Mouse (Mus musculus): ENCODE results near the gene Otud7b. TPM values are rescaled to one million over a fixed set of nuclear protein-coding genes. Genes with fewer than 3 reads are reported as not detected.

Otud7b gene
- total RNA-seq (2021), result 10 to 100 TPM; 49.3 to 55.9 TPM
- long read RNA-seq, experiment 1, full-length matches to known transcripts, result 4 of 35 reads
- long read RNA-seq, experiment 1, partial matches to known transcripts, result 4 of 35 reads
- long read RNA-seq, experiment 1, other reads (novel, unspliced or antisense), result 27 of 35 reads
- long read RNA-seq, experiment 2, full-length matches to known transcripts, result 4 of 20 reads
- long read RNA-seq, experiment 2, partial matches to known transcripts, result 8 of 20 reads
- long read RNA-seq, experiment 2, other reads (novel, unspliced or antisense), result 8 of 20 reads

DNA sequence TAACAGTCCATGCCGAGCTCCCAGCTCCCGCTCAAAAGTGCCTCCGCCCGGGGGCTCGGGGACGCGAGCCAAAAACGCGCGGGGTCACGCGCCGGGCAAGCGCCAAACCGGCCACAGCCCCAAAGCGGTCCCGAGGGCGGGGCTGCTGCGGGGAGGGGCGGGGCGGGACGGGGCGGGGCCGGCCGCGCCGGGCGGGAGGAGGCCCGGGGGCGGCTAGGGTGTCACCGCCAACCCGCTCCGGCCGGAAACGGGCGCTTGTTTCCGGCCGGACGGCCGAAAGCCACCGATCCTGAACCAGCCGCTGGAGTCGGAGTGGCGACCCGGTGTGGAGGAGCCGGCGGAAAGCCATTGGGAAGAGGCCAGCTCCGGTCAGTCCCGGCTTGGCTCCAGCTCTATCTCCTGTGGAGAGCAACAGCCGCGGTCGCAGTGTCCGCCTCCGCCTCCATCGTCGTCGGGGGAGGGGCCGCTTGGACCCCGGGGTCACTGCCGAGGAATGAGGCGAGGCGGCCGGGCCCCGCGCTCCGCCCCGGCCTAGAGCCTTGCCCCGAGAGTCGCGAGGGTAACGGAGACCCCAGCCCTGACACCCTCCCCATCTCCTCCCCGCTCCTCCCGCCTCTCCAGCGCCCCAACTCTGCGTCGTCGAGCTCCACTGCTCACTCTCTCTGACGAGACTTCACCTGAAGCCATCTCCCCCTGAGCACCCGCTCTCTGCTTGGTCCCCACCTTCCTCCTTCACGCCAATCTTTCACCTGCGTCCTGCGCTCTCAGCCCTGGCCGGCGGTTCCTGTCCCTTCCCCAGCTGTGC lies at the start of gene Otud7b:
TSS of gene Otud7b (plus strand) at position 267 of the 805 bp plus-strand sequence.
- peak; percentile 86 for DNase-seq

DNA sequence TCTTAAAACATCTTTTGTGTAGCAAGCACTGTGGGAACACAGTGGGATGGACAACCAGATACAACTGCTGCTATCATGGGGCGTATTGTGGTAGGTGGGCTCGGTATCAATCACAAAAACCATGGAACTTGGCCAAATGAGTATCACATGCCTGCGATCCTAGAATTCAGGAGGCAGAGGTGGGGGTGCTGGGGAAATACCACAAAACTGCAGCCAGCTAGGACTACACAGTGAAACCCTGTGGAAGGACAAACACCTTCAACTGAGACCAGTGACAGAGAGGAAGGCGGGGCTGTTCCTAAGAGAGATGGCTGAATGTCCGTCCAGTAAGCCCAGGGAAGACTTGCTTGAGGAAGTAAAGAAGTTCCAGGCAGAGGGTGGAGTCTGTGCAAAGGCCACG lies 49.0 kb upstream of the Otud7b start:
- no peak for DNase-seq

DNA sequence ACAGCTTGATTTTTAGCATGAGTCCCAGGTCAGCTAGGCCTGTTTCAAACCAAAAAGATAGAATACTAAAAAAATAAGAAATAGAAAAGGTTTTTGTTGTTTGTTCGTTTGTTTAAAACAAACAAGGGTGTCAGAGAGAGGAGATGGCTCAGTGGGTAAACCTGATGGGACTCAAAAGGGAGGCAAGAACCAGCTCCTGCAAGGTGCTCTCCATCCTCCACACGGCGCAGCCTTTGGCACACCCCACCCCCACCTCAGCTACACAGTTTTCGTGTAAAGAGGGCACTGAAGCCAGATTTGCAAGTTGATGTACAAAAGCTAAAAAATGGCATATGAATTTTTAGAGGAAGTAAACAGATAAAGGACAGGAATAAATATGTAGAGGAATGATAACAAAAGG lies 48.3 kb upstream of the Otud7b start:
- no peak for DNase-seq

DNA sequence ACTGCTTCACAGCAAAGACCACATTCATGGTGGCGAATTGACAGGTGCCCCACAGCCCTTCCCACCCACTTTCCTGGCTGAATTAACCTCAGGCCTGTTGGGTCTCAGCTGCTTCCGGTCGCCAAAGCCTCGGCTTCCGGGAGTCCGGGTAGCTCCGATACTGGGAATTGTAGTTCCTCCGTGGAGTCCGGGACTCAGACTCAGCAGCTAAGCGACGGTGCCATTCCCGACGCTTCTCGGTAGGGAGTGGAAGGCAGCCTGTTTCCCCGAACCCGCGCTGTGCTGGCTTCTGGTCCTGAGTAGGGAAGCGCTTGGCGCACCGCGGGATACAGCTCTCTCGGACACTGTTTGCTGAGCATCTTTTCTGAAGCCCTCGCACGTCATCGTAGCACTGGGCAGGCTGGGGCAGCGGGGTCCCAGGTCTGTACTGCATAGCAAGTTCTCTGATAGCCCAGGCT lies 46.6 kb upstream of the Otud7b start:
- peak; percentile 77 for DNase-seq

DNA sequence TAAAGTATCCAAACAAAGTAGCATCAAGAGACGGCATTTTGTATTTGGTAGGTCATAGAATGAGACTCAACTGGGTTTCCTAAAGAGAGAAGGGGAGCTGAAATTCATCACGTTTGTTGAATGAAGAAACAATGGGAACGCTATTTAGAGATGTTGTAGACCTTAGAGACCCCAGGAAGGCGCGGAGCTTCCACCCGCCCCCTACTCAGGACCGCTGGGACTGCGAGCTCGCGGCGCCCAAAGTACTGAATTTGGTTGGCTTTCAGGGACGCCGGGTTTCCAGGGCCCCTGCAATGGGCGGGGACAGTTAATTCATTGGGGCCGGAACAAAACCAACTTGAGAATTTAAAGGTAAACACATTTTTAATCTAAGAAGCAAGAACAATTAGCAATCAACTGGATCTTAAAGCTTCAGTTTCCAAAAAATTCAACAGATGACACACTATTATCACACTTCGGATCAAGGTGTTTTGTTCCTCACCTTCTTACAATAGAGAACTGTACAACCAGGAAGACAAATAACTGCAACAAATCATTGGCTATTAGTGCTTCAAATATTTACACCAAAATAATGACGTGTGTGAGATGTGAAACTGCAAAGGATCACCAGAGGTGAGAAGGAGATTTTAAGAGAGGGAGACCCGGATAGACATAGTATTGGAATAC lies 46.0 kb upstream of the Otud7b start, which contains the start of gene Vps45:
TSS of gene Vps45 (minus strand) at position 236 of the 666 bp plus-strand sequence.
- peak; percentile 55 for DNase-seq

DNA sequence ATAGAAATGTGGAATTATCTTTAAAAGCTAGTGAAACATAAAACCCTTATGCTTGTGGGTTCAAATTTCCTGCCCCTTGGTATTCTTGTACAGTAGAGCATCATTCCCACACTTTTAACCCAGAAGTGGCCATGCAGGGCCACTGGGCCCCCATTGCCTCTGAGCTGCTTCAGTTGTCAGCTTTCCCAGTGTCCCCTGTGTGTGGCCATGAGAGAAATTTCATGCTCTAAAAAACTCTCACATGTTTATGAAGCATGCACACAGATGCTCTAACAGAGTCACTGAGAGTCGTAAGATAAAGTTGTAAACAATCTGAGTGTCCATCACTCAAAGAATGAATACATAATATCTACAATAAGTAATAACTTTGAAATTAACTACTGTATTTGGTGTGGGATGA lies 44.2 kb upstream of the Otud7b start:
- DNase-seq, result no peak

DNA sequence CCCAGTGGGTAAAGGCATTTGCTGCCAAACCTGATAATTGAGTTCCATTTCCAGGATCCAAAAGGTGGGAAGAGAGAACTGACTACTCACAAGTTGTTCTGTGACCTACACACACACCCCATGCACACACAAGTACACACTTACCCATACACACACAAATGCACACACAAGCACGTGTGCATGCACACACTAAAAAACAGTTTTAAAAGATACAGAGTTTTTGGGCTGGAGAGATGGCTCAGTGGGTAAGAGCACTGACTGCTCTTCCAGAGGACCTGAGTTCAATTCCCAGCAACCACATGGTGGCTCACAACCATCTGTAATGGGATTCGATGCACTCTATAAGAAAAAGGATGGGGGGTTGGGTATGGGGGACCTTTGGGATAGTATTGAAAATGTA lies 41.0 kb upstream of the Otud7b start:
- no peak for DNase-seq

DNA sequence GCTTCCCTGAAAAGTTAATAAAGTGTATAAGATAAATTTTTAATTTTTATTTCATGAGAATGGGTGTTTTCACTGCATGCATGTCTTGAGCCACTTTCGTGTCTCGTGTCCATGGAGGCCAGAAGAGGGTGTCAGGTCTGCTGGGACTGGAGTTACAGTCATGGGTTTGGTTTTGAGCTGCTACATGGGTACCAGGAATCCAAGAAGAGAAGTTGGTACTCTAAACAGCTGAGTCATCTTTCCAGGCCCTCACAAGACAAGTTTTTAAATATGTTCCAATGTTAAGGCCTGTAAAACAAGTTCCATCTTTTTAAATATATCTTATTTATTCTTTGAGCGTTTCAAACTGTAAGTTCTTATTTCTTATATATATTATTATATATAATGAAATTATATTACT lies 40.1 kb upstream of the Otud7b start:
- DNase-seq, result no peak

DNA sequence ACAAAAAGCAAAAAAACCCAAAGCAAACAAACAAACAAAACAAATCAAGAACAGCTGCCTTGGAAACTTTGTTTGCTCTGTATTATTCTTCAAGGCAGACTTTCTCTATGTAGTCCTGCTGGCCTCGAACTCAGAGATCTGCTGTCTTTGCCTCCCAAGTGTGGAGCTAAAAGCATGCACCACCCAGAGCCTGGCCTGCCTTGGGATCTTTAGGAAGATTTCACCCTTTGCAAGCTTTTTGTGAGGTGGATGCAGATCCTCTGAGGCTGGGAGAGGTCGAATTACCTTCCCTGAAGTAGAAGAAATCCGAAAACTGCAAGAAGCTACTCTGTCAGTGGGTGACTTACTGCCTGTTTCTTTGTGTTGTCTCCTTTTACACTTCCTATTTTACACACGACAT lies 39.2 kb upstream of the Otud7b start:
- no peak for DNase-seq

DNA sequence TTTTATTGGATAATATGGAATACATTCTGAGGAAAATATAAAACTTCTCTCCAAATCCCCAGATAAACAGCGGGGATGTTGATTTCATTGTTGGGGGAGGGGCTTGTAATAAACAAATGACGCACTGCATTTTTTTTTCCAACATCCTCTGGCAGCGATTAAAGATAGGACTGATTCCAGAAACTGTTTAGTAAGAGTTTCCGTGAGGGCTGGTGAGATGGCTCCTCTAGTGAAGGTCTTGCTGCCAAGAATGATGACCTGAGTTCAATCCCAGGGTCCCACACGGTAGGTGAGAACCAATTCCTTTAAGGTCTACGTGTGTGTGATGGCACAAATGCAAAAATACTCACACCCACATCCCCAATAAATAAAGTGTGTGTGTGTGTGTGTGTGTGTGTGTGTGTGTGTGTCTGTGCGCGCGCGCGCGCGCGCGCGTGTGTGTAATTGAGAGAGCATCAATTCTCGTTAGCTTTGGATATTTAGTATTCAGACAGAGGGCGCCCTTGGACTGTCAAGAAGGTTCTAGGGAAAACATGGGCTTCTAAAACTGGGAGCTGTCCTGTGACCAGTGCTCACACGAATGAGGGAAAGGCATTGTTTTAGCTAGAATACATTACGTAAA lies 38.5 kb upstream of the Otud7b start:
- DNase-seq, result peak; percentile 33

DNA sequence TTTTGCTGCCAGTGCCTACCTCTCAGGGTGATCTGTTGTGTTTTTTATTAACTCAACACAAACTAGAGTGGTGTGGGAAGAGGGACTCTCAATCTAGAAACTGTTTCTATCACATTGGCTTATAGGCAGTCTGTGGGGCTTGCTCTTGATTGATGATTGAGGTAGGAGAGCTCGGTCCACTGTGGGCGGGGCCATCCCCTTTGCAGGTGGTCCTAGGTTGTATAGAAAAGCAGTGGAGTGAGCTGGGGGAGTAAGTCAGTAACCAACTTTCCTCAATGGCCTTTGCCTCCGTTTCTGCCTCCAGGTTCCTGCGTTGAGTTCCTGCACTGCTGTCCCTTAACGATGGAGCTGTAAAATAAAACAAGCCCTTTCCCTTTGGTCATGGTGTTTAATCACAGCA lies 37.6 kb upstream of the Otud7b start:
- no peak for DNase-seq

DNA sequence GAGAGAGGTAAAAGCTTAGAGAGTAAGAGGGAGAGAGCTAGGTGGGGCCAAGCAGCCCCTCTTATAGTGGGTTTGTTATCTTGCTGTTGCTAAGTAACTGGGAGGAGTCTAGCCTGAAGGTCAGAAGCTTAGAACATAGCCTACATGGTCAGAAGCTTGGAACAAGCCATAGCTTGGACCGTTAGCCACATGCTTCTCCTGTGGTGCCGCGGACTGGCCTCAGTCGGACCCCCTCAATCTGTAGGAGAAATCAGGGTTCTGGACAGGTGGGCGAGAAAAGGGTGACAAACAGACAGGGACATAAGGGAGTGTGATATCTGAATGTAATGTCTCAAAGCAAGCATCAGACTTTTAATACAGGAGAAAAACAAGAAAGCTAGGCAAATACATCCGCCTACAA lies 35.3 kb upstream of the Otud7b start:
- no peak for DNase-seq

DNA sequence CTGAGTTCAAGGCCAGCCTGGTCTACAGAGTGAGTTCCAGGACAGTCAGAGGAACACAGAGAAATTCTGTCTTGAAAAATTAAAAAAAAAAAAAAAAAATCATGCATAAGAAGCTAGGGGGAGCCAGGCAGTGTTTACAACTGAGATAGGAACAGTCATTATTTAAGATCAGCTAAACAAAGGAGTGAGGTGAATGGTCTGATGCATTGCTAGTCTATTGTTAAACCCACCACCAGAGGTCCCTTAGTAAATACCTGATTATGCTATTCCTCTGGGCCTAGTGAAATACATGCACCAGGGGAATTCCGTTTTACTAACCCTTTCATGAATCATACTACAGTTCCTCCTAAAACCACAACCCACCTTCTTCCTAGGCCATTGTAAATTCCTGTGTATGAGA lies 34.8 kb upstream of the Otud7b start:
- DNase-seq, result no peak

DNA sequence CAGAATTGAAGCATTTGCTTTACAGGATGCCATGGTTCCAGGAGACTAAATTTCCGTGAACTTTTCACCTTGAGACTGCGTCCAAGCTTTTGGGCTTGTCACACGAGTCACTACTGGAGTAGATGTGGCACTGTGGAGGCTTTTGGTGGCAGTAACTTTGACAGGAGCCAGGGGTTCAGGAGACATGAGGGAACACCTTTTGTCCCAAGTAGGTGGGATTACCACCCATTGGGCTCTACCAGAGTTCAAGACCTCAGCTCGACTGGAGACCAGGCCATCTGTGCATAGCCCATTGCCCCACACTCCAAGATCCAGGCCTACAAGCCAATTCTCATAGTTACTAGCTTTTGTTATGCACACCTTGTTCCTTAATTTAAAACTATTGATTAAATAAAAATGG lies 34.1 kb upstream of the Otud7b start:
- no peak for DNase-seq

DNA sequence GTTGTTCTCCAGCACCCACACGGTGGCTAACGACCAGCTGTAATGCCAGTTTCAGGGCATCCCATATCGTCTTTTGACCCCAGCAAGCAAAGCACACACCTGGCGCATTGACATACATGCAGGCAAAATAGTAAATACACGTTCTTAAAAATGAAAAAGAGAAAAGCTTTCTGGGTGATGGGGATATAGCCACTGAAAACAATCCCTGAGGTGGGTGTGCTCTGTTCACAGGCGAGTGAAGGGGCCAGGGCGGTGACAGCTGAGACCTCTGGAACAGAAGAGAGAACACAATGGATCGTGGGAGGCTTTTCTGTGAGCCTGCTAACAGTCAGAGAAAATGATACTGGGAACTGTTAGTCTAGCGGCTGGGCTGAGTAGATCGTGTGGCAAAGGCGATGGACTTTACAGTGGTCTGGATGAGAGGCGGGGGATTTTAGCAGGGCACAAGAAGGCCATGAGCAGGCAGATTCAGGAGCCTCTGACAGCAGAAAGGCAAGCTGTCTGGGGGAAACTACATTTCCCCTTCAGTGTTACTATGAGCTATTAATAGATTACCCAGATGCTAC lies 31.3 kb upstream of the Otud7b start:
- DNase-seq, result no peak

DNA sequence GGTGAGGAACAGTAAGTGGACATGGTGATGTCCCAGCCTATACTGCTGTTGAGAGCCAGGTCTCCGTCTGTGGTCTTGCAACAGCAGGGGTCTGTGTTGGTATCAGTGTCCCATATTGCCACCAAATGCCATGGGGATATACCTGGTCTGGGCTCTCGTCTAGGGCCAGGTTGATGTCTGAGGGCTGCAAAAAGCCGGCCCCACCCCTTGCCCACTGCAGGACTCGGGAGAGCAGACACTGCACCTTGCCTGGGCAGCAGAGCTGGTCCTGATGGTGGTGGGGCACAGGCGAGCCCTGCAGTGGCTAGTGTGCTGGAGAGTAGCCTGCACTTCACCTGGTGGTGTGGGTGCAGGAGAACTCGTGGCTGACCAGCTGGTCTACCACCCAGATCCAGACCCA lies 26.3 kb upstream of the Otud7b start:
- DNase-seq, result no peak

DNA sequence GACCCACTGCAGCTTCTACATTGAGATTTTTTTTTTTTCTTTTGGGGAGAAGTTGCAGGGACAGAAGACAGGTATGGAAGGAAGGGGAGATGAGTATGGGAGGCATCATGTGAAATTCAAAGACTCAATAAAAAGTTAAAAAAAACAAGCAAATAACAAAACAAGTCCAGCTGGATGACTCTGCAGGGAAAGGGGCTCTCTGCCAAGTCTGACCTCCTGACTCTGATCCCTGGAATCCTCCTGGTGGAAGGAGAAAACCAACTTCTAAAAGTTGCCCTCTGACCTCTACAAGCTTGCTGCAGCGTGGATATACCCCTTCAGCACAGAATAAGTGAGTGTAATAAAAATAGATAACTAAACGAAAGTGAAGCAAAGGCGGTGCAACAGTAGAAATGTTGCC lies 25.6 kb upstream of the Otud7b start:
- DNase-seq, result no peak

DNA sequence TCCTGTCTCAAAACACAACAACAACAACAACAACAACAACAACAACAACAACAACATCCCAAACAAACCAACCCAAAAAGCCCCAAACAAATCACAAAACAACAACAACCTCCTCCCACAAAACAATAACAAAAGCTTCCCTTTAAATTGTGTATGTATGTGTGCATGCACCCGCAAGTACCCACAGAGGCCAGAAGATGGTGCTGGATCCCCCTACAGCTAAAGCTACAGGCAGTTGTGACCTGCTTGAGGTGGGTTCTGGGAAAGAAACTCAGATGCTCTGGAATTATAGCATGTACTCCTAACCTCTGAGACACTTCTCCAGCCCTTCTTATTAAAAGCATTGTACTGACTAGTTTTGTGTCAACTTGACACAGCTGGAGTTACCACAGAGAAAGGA lies 23.3 kb upstream of the Otud7b start:
- no peak for DNase-seq

DNA sequence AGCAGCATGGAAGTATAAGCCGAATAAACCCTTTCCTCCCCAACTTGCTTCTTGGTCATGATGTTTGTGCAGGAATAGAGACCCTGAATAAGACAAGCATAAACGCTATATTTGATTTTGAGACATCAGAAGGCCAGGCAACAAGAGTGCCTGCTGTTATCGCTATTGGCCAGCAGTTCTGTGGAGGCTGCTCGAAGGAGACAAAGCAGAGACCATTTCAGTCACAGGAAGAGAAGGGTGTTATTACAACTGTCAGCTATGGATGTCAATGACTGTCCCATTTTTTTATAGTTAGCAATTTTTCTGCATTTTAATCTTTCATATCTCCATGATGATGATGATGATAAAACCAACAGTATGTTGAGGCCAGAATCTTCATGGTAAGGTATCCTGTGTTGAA lies 22.7 kb upstream of the Otud7b start:
- DNase-seq, result no peak

DNA sequence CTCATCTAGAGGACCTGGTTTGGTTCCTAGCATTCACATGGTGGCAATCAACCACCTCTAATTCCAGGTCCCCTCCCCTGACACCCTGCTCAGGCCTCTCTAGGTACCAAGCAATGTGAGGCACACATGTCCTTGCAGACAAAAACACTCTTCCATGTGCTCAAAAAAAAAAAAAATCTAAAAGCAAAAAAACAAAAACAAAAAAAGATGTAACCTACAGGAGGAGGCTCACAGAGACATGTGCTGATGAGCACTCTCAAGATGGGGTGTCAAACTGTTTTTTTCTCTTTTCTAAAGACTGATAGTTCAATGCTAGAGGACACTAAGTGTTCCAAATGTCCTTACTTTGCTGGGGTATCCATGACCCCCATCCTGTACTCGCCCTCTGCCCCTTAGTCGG lies 22.2 kb upstream of the Otud7b start:
- DNase-seq, result no peak

DNA sequence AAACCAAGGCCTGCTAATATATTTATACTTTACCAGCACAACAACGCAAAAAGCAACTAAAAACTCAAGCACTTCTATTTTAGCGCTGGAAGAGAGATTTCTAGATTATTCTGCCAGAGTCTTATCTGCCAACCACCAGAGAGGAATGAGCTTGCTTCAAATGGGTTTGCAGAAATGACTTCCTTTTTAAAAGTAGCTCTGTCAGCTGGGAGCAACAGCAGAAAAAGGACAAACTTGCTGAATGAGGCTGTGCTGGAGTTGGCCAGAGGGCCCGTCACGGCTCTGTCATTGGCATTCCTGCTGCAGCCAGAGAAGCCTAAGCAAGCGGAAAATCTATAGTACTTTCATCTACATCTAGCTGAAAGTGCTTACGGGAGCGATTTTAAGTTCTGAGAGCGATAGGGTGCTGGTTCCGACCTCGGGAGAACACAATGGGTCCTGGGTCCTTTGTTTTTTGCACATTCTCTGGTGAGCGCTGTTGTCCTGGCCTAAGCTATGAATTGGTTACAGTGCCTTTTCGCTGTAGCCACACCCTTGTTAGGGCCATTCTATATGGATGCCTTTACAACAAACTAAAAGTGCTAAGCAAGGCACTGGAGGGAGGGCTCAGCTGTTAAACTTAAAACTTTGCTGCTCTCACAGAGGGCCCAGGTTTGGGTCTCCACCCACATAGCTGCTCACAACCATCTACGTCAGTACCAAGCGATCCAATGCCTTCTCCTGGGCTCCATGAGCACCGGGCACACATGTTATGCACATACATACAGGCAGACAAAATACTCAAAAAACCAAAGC lies 21.4 kb upstream of the Otud7b start:
- no peak for DNase-seq

All from gastrocnemius, postnatal 10 days (tissue).